Mouse (Mus musculus): ENCODE results near the gene Tlr13. TPM values are rescaled to one million over a fixed set of nuclear protein-coding genes. Genes with fewer than 3 reads are reported as not detected.

The Tlr13 gene
- total and polyA plus RNA-seq, 2 experiments from 2014 or later: 0.38 to 0.78 TPM

DNA sequence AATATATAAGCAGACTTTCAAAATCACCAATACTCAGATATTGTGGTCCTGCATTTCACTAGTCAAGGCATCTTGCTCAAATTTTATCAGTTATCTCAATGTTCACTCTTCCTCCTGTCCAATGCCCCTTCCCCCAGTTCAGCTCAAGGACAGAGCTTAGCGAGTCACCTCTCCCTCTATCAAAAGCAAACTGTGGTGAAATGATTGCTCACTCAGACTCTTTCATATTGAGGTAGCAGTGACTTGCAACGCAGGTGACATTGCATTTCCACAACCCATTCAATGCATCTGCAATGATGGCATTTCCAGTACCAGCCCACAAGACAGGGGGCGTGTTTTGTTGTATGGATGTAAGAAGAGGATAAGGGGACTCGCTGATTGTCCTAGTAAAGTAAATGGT lies 12.9 kb downstream of the Tlr13 start:
- no peak for ATAC-seq
- 80% methylated on average over 4 of the region's 4 CpGs for WGBS
- no peak for DNase-seq (ENCODE audit: low spot score)
- Histone ChIP-seq H3K27me3 (ENCODE audit: insufficient read depth, low read length) (no peaks in the 10 kb centered on the region), H3K4me1 (ENCODE audit: insufficient read depth, low read length) (no peaks in the 10 kb centered on the region), H3K9ac (replicated peaks; ENCODE audit: low read length) (no peak overlapping the region), H3K36me3 (ENCODE audit: insufficient read depth, low read length) (no peaks in the 10 kb centered on the region), H3K4me3 (ENCODE audit: low read length) (no peak overlapping the region), H3K27ac (no peak overlapping the region), H3K4me2 (ENCODE audit: low read depth, low read length) (no peak overlapping the region), H3K9me3 (ENCODE audit: low read length) (no peaks in the 10 kb centered on the region)
- no peak for TF ChIP-seq CTCF (IDR thresholded peaks at IDR 0.05; ENCODE audit: low read depth)

DNA sequence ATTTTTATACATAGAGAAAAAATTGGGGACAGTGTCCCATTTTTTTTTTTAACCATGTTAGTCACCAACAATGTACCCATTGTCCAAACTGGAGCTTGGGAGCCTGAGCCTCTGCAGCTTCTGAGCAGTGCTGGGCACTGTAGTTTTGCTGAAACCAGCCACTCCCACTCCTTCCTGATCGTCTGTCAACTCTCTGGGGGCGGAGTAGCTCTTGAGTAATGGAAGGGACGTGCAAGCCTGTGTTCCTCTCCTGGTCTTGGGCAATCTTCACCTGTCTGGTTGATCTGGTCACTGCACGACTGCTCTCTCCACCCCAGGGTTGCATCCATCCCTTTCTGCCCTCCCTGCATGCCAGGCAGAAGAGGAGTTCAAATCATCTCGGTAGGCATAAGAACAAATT lies 21.0 kb downstream of the Tlr13 start:
- H3K9ac ChIP-seq (replicated peaks; ENCODE audit: low read length): no peak overlapping the region
- H3K36me3 ChIP-seq (ENCODE audit: insufficient read depth, low read length): no peaks in the 10 kb centered on the region
- H3K4me3 ChIP-seq (ENCODE audit: low read length): no peak overlapping the region
- DNase-seq (ENCODE audit: low spot score): no peak
- no peaks in the 10 kb centered on the region for H3K4me1 ChIP-seq (ENCODE audit: insufficient read depth, low read length)
- TF ChIP-seq CTCF (IDR thresholded peaks at IDR 0.05; ENCODE audit: low read depth): no peak
- H3K27ac ChIP-seq: no peak overlapping the region
- 69% methylated on average over 5 of the region's 5 CpGs for WGBS
- no peak overlapping the region for H3K4me2 ChIP-seq (ENCODE audit: low read depth, low read length)
- no peak for ATAC-seq
- H3K27me3 ChIP-seq (ENCODE audit: insufficient read depth, low read length): no peaks in the 10 kb centered on the region
- no peaks in the 10 kb centered on the region for H3K9me3 ChIP-seq (ENCODE audit: low read length)

DNA sequence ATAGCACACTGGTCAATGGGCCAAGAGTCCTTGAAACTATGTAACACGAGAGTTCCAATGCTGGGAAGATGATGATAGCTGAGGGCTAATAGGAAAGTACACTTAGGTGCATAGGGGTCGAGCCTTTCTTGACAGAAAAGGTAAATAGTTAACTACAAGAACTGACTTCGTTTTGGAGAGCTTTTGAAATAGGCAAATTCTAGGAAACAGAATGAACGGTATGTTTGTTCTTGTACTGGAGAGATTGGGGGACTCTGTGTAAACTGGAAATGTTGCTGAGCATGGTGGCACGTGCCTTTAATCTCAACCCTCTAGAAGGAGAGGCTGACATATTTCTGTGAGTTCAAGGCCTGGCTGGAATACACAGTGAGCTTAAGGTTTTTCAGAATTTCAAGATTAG lies 21.6 kb downstream of the Tlr13 start:
- Histone ChIP-seq H3K27ac (no peak overlapping the region), H3K4me1 (ENCODE audit: insufficient read depth, low read length) (no peaks in the 10 kb centered on the region), H3K27me3 (ENCODE audit: insufficient read depth, low read length) (no peaks in the 10 kb centered on the region), H3K9ac (replicated peaks; ENCODE audit: low read length) (no peak overlapping the region), H3K4me3 (ENCODE audit: low read length) (no peak overlapping the region), H3K4me2 (ENCODE audit: low read depth, low read length) (no peak overlapping the region), H3K36me3 (ENCODE audit: insufficient read depth, low read length) (no peaks in the 10 kb centered on the region), H3K9me3 (ENCODE audit: low read length) (no peaks in the 10 kb centered on the region)
- ATAC-seq (no peak), DNase-seq (ENCODE audit: low spot score) (no peak)
- TF ChIP-seq CTCF (IDR thresholded peaks at IDR 0.05; ENCODE audit: low read depth): no peak
- 72% methylated on average over 5 of the region's 5 CpGs for WGBS

DNA sequence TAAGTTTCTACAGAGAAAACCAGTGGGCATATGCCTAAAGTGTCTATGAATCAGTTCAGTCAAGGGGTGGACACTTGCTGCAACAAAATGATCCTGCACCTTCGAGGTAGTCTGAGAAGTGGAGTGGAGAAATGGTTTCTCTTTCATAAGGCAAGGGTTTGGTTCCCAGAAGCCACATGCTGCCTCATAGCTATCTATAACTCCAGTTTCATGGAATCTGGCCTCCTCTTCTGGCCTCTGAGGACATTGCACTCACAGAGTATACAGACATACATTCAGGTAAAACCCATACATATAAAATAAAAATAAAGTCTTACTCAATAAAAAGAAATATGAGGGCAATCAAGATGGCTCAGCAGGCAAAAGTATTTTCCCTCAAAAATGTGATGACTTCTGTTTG lies 22.1 kb downstream of the Tlr13 start:
- H3K4me3 ChIP-seq (ENCODE audit: low read length): no peak overlapping the region
- ATAC-seq (no peak), DNase-seq (ENCODE audit: low spot score) (no peak)
- no peaks in the 10 kb centered on the region for H3K36me3 ChIP-seq (ENCODE audit: insufficient read depth, low read length)
- no peak overlapping the region for H3K27ac ChIP-seq
- no peaks in the 10 kb centered on the region for H3K9me3 ChIP-seq (ENCODE audit: low read length)
- no peaks in the 10 kb centered on the region for H3K4me1 ChIP-seq (ENCODE audit: insufficient read depth, low read length)
- H3K9ac ChIP-seq (replicated peaks; ENCODE audit: low read length): no peak overlapping the region
- 71% methylated on average over 1 of the region's 1 CpGs for WGBS
- peak; percentile 13; the same call in 1 of the 2 replicates for TF ChIP-seq CTCF (IDR thresholded peaks at IDR 0.05; ENCODE audit: low read depth)
- no peaks in the 10 kb centered on the region for H3K27me3 ChIP-seq (ENCODE audit: insufficient read depth, low read length)
- no peak overlapping the region for H3K4me2 ChIP-seq (ENCODE audit: low read depth, low read length)

DNA sequence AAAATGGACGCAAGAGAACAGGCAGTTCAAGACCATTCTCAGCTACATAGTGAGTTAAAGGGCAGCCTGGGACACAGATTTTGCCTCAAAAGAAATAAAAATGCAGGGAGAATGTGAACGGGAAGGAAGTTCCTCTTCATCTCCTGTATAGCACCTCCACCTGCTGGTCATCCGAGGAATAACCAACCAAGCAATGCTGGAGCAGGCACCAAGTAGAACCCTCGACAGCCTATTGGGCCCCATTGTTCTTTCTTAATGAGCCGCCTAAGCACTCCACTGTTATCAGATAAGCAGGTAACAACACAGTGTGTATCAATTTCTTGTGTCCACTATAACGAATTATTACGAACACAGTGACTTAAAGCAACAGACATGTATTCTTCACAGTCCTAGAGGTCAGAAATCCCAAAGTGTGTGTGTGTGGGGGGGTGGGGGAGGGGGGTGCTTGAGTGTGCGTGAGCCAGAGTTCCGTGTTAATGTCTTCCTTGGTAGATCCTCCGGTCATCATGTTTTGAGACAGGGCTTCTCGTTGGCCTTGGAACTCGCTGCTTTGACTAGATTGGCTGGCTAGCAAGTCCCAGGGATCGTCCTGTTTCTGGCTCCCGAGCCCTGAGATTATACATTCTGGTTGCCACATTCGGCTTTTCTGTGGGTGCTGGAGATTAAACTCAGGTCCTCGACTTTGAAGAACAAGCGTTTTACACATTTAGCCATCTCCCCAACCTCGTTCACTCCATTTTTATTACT lies 28.3 kb downstream of the Tlr13 start:
- no peak overlapping the region for H3K9ac ChIP-seq (replicated peaks; ENCODE audit: low read length)

DNA sequence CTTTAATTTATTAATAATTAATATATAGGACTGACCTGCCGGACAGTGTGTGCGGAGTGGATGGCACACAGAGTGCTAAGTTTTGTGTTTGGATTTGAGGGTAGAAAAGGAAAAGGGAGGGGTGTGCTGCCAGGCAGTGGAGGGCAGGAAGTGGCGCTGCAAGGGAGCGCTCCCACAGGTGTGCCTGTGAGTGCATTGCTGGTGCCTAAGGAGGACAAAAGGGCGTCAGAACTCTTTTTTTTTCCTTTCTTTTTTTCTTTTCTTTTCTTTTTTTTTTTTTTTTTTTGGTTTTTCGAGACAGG lies 28.8 kb downstream of the Tlr13 start:
- Histone ChIP-seq H3K27ac (no peak overlapping the region), H3K36me3 (ENCODE audit: insufficient read depth, low read length) (no peaks in the 10 kb centered on the region), H3K4me1 (ENCODE audit: insufficient read depth, low read length) (no peaks in the 10 kb centered on the region), H3K9me3 (ENCODE audit: low read length) (no peaks in the 10 kb centered on the region), H3K27me3 (ENCODE audit: insufficient read depth, low read length) (no peaks in the 10 kb centered on the region), H3K4me3 (ENCODE audit: low read length) (no peak overlapping the region; the same call in 1 of the 2 replicates), H3K4me2 (ENCODE audit: low read depth, low read length) (peak overlapping the region; percentile 49), H3K9ac (replicated peaks; ENCODE audit: low read length) (no peak overlapping the region)
- no peak for TF ChIP-seq CTCF (IDR thresholded peaks at IDR 0.05; ENCODE audit: low read depth)
- 67% methylated on average over 5 of the region's 6 CpGs for WGBS
- ATAC-seq (0 out of 2 replicates have a peak, but pooled peaks have one; percentile 40), DNase-seq (ENCODE audit: low spot score) (no peak)

More for the DNA sequence above, 28.3 kb downstream of the Tlr13 start:
- H3K4me3 ChIP-seq (ENCODE audit: low read length): peak overlapping the region; percentile 23
- no peaks in the 10 kb centered on the region for H3K9me3 ChIP-seq (ENCODE audit: low read length)
- no peaks in the 10 kb centered on the region for H3K36me3 ChIP-seq (ENCODE audit: insufficient read depth, low read length)
- 31% methylated on average over 18 of the region's 18 CpGs for WGBS
- peak overlapping the region; percentile 49 for H3K4me2 ChIP-seq (ENCODE audit: low read depth, low read length)
- peak; percentile 81 for TF ChIP-seq CTCF (IDR thresholded peaks at IDR 0.05; ENCODE audit: low read depth)
- H3K27ac ChIP-seq: no peak overlapping the region
- H3K4me1 ChIP-seq (ENCODE audit: insufficient read depth, low read length): no peaks in the 10 kb centered on the region
- peak; percentile 83 for DNase-seq (ENCODE audit: low spot score)
- peak; percentile 88 for ATAC-seq
- H3K27me3 ChIP-seq (ENCODE audit: insufficient read depth, low read length): no peaks in the 10 kb centered on the region

DNA sequence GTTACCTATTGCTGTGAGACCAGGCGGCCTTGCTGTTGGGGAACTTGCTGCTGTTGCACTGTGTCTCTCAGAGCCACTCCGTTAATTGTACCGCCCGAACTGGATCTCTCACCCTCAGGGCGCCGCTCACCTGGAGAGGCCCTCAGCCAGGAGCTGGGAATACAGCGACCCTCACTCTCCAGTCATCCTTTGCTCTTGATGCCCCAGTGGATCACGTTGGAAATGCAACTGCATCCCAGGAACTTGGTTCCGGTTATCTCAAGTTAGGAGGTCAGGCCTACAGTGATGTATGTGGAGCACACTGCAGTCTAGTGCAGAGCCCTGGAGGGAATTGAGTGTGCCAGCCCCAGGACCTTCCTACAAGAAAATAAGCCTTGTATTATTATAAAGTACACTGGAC lies 33.3 kb downstream of the Tlr13 start:
- no peak overlapping the region for H3K9ac ChIP-seq (replicated peaks; ENCODE audit: low read length)
- no peak overlapping the region for H3K27ac ChIP-seq
- no peak overlapping the region for H3K4me2 ChIP-seq (ENCODE audit: low read depth, low read length)
- H3K9me3 ChIP-seq (ENCODE audit: low read length): no peaks in the 10 kb centered on the region
- H3K4me3 ChIP-seq (ENCODE audit: low read length): no peak overlapping the region
- ATAC-seq (no peak), DNase-seq (ENCODE audit: low spot score) (no peak)
- H3K36me3 ChIP-seq (ENCODE audit: insufficient read depth, low read length): no peaks in the 10 kb centered on the region
- 64% methylated on average over 9 of the region's 9 CpGs for whole genome bisulfite sequencing
- H3K4me1 ChIP-seq (ENCODE audit: insufficient read depth, low read length): no peaks in the 10 kb centered on the region
- H3K27me3 ChIP-seq (ENCODE audit: insufficient read depth, low read length): no peaks in the 10 kb centered on the region
- TF ChIP-seq CTCF (IDR thresholded peaks at IDR 0.05; ENCODE audit: low read depth): no peak
